Mouse (Mus musculus) MEL (cell line): ENCODE results near the gene Ticam1.

Experiments used
- CTCF ChIP-seq, 3 experiments: IDR thresholded peaks in 2 of 3; conservative IDR thresholded peaks in 1 of 3; 2 replicates each; pipeline ENCODE4 v1.5.1; 2011 to 2012; ENCODE audit warnings: low read length in 3 of 3, low read depth in 2 of 3, mild to moderate bottlenecking in 2 of 3, improper control_type of control experiment in 1 of 3, inconsistent platforms in 1 of 3, mixed read lengths in 1 of 3, moderate library complexity in 1 of 3; ENCODE audit not compliant: control insufficient read depth in 1 of 3, insufficient read depth in 1 of 3, poor library complexity in 1 of 3, severe bottlenecking in 1 of 3
- EP300 ChIP-seq, 2 experiments: IDR thresholded peaks; 2 replicates each; pipeline ENCODE4 v1.6.1; 2011; ENCODE audit warnings: improper control_type of control experiment in 2 of 2, low read length in 2 of 2, low read depth in 1 of 2, mild to moderate bottlenecking in 1 of 2
- POLR2A ChIP-seq, 2 experiments: IDR thresholded peaks; 2 replicates each; pipeline ENCODE4 v1.6.1; 2011 to 2012; ENCODE audit warnings: low read length in 2 of 2, mild to moderate bottlenecking in 2 of 2, control low read depth in 1 of 2, improper control_type of control experiment in 1 of 2, low read depth in 1 of 2, moderate library complexity in 1 of 2; ENCODE audit not compliant: control insufficient read depth in 1 of 2, insufficient read depth in 1 of 2, poor library complexity in 1 of 2
- TAL1 ChIP-seq: IDR thresholded peaks from 2 replicates; pipeline ENCODE4 v1.6.1; 2012; ENCODE audit warnings: mild to moderate bottlenecking, inconsistent platforms, low read length, moderate library complexity, mixed read lengths
- USF1 ChIP-seq: IDR thresholded peaks from 2 replicates; pipeline ENCODE4 v1.6.1; 2014; ENCODE audit warnings: low read depth, mild to moderate bottlenecking, inconsistent platforms, low read length, improper control_type of control experiment, moderate library complexity

- TF ChIP-seq TAL1 (no peak), USF1 (no peak), CTCF (IDR thresholded peaks at IDR 0.05 in 2 of 3, conservative IDR thresholded peaks at IDR 0.05 in 1 of 3; ENCODE audit: control insufficient read depth in 1 of 3, insufficient read depth in 1 of 3, low read depth in 2 of 3, low read length in 3 of 3, poor library complexity in 1 of 3, severe bottlenecking in 1 of 3) (no peak), EP300 (IDR thresholded peaks at IDR 0.05; ENCODE audit: low read depth in 1 of 2, low read length in 2 of 2) (no peak), POLR2A (IDR thresholded peaks at IDR 0.05; ENCODE audit: control insufficient read depth in 1 of 2, insufficient read depth in 1 of 2, low read depth in 1 of 2, low read length in 2 of 2, poor library complexity in 1 of 2) (no peak)
These were observed 3.9 kb downstream of the Ticam1 start for GRCm38 (mm10) chr17:56272644-56273043.
